Mouse (Mus musculus): ENCODE results near the gene Mtx1.

DNA sequence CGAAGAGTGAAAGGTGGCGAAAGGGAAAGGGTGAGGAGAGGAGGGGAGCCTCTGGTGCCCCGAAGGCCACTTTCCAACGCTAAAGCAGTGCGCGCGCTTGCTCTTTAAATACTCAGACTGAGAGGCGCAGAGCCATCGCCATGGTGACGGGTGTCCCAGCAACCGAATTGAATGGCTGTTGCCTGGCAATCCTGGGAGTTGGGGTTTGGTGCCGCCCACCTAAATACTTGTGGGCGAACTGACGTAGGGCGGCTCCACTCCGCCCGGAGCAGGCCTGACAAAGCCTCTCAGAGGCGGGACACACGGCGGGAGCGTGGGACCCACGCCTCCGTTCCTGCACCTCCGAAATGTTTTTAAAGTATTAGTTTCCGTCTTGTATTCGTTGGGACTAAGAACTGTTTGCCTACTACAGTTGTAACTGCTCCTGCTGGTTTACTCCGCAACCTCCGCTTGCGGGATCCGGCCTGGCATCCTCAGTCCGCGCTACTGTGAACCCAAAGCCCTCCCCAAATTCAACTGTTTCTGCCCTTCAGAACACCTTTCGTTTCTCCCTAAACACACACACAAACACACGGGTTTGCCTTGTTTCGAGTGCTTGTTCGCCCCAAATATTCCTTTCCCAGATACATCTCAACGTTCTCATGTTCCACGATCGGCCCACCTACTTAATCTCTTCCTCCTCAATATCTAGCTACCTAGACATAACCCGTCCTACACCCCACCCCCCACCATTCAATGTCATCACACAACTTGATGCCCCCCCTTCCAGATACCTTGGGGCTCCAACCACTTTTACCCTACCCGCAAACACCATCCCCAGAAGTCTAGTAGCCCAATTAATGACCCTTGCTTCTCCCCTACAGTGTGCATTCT lies 655 bp upstream of the Mtx1 start:
- TF ChIP-seq CTCF (IDR thresholded peaks at IDR 0.05; ENCODE audit: low read depth) (no peak), EP300 (IDR thresholded peaks at IDR 0.05; ENCODE audit: low read depth) (no peak)
